Mouse (Mus musculus) heart, embryonic 13.5 days (tissue): ENCODE data around the gene Clmp. TPM values are rescaled to one million over a fixed set of nuclear protein-coding genes. Genes with fewer than 3 reads are reported as not detected.

Experiments used
- ATAC-seq: fragments of 200-750 bp; cut with Nextera tagmentation; 2 replicates; pipeline ENCODE4 v1.8.0; 2017; ENCODE audit warnings: moderate TSS enrichment; ENCODE audit not compliant: insufficient number of reproducible peaks, low FRiP score, low TSS enrichment; ENCODE audit errors: extremely low read depth
- H3K27ac ChIP-seq: fragments of 300-500 bp; sonication (generic); replicated peaks from 2 replicates; pipeline ENCODE4 v1.5.1; 2015; ENCODE audit warnings: moderate library complexity, mild to moderate bottlenecking, inconsistent platforms
- H3K27me3 ChIP-seq: fragments of 300-500 bp; sonication (generic); replicated peaks from 2 replicates; pipeline ENCODE4 v1.6.1; 2015; ENCODE audit warnings: mild to moderate bottlenecking, inconsistent platforms
- H3K36me3 ChIP-seq: fragments of 300-500 bp; sonication (generic); 2 replicates; pipeline ENCODE4 v1.6.1; 2015; ENCODE audit warnings: mild to moderate bottlenecking, inconsistent platforms
- H3K4me1 ChIP-seq: fragments of 300-500 bp; sonication (generic); 2 replicates; pipeline ENCODE4 v1.6.1; 2015; ENCODE audit warnings: inconsistent platforms
- H3K4me2 ChIP-seq: fragments of 300-500 bp; sonication (generic); 2 replicates; pipeline ENCODE4 v1.6.1; 2015; ENCODE audit warnings: inconsistent platforms, mild to moderate bottlenecking, moderate library complexity
- H3K4me3 ChIP-seq: fragments of 300-500 bp; sonication (generic); 2 replicates; pipeline ENCODE4 v1.5.1; 2015; ENCODE audit warnings: moderate library complexity, mild to moderate bottlenecking, inconsistent platforms
- H3K9ac ChIP-seq: fragments of 300-500 bp; sonication (generic); 2 replicates; pipeline ENCODE4 v1.6.1; 2015; ENCODE audit warnings: inconsistent platforms, mild to moderate bottlenecking, moderate library complexity
- H3K9me3 ChIP-seq: fragments of 300-500 bp; sonication (generic); 2 replicates; pipeline ENCODE4 v1.6.1; 2016; ENCODE audit warnings: inconsistent platforms
- WGBS: fragments of 180-500 bp; shearing (Covaris S2); methylation state at CpG from one replicate; pipeline ENCODE4 v1.1.7; 2015; ENCODE audit warnings: mixed read lengths; 5-methylcytosine and 5-hydroxymethylcytosine counted together
- polyA plus RNA-seq: library from polyadenylated mRNA; unstranded; fragments of >200 nt; fragmentation: Nextera tagmentation; extraction: Ambion mirVana; gene quantifications from 2 replicates; pipeline ENCODE4 v1.2.1, GENCODE M21; 2015

The Clmp gene
- polyA plus RNA-seq, 1 experiment from 2014 or later: 9.4 TPM

GRCm38 (mm10) chr9:40807289-40807920 lies 121.6 kb downstream of the Clmp start:
- H3K36me3 ChIP-seq: peaks cover 58% of the 10 kb centered on the region
- H3K9me3 ChIP-seq: no peaks in the 10 kb centered on the region
- no peak overlapping the region for H3K4me3 ChIP-seq
- H3K27ac ChIP-seq: peak overlapping the region; percentile 83
- no peak overlapping the region for H3K4me2 ChIP-seq
- H3K4me1 ChIP-seq: peaks cover 58% of the 10 kb centered on the region
- WGBS: 22% methylated on average over 11 of the region's 11 CpGs
- H3K9ac ChIP-seq: 0 out of 2 replicates have a peak overlapping the region, but pooled peaks have one; percentile 5
- no peaks in the 10 kb centered on the region for H3K27me3 ChIP-seq
- ATAC-seq: peak; percentile 40; the same call in 1 of the 2 replicates

DNA sequence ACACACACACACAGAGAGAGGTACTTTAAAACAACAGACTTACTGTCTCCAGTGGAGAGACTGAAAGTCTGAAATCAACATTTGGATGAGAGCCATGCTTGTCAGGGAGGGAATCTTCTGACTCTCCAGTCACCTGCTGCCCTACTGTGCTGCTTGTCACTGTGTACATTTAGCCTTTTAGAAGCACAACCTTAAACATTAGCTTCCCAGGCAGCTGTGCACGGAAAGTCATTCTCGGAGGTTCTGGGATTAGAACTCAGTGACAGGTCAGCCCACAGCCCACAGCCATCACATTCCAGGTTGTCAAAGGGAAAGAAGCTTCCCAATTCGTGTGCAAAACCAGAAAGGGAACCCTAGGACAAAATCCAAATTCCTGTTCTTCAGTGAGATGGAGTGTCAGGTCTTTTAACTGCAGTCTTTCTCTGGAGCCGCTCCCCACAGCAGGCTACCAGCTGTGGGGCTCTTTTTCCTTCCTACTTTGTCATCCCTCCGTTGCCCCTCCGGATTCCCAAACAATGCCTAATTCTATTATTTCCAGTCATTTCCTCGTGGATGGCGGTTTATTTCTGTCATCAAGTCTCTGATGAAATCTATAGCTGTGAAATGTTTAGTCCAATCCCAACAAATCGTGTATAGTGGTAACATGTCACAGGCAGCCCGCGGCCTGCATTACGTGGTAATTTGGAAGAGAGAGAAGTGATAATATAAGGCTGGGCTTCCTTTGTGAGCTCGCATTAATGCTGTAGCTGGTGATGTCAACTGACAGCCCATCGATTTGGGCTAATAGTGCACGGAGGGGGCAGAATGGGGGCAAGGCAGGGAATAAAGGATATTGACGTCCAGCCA lies 122.5 kb downstream of the Clmp start:
- H3K9me3 ChIP-seq: no peaks in the 10 kb centered on the region
- 45% methylated on average over 16 of the region's 16 CpGs for WGBS
- peaks cover 56% of the 10 kb centered on the region for H3K36me3 ChIP-seq
- H3K27me3 ChIP-seq: no peaks in the 10 kb centered on the region
- no peak overlapping the region for H3K4me3 ChIP-seq
- peaks cover 55% of the 10 kb centered on the region for H3K4me1 ChIP-seq
- ATAC-seq: no peak
- no peak overlapping the region for H3K4me2 ChIP-seq
- H3K27ac ChIP-seq: peak overlapping the region; percentile 83
- no peak overlapping the region for H3K9ac ChIP-seq

DNA sequence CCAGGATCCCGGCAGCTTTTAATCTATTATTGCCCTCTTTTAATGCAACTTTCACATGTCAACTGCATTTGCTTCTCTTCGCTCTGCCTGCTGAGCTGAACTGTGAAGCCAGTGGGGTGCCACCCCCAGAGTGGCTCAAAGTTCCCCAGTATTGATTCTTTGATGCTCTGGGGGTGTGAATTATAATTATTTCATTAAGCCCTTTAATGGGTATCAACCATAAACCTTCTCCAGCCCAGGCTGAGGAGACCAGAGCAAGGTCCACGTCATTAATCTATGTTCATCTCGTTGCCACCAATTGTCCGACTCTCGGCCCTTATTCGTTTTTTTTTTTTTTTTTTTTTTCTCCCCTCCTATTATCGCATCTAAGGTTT lies 123.1 kb downstream of the Clmp start:
- H3K27ac ChIP-seq: peak overlapping the region; percentile 83; the same call in 1 of the 2 replicates
- H3K4me2 ChIP-seq: no peak overlapping the region
- 74% methylated on average over 8 of the region's 8 CpGs for WGBS
- H3K9ac ChIP-seq: no peak overlapping the region
- no peaks in the 10 kb centered on the region for H3K27me3 ChIP-seq
- H3K36me3 ChIP-seq: peaks cover 50% of the 10 kb centered on the region
- H3K4me3 ChIP-seq: no peak overlapping the region
- peaks cover 49% of the 10 kb centered on the region for H3K4me1 ChIP-seq
- no peaks in the 10 kb centered on the region for H3K9me3 ChIP-seq
- no peak for ATAC-seq

DNA sequence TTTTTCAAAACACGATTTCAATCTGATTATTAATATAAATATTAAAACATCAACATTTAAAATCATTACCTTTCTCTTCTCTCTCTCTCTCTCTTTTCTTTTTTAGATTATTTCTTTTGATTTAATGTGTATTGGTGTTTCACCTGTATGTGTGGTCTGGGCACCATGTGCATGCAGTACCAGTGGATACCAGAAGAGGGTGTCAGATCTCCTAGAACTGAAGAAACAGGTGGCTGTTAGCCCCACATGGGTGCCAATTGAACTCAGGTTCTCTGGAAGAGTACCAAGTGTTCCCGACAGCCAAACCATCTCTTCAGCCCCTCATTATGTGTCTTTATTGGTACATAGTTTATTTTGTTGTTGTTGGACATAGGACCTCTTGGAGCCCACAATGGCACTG lies 126.1 kb downstream of the Clmp start:
- no peaks in the 10 kb centered on the region for H3K27me3 ChIP-seq
- no peak overlapping the region for H3K9ac ChIP-seq
- no peak for ATAC-seq
- no peak overlapping the region for H3K4me3 ChIP-seq
- H3K36me3 ChIP-seq: peaks cover 20% of the 10 kb centered on the region
- H3K4me2 ChIP-seq: no peak overlapping the region
- no peaks in the 10 kb centered on the region for H3K9me3 ChIP-seq
- WGBS: 39% methylated on average over 2 of the region's 2 CpGs
- peaks cover 19% of the 10 kb centered on the region for H3K4me1 ChIP-seq
- H3K27ac ChIP-seq: no peak overlapping the region

- Histone ChIP-seq H3K27me3 (no peaks in the 10 kb centered on the region), H3K36me3 (peaks cover 14% of the 10 kb centered on the region)
- WGBS: 84% methylated on average over 7 of the region's 7 CpGs
Observed at GRCm38 (mm10) chr9:40814060-40814459, 128.3 kb downstream of the Clmp start.

GRCm38 (mm10) chr9:40817325-40818028 lies 131.7 kb downstream of the Clmp start:
- H3K27ac ChIP-seq: no peak overlapping the region
- H3K27me3 ChIP-seq: no peaks in the 10 kb centered on the region
- no peak overlapping the region for H3K4me2 ChIP-seq
- 83% methylated on average over 5 of the region's 5 CpGs for WGBS
- H3K36me3 ChIP-seq: peaks cover 4% of the 10 kb centered on the region; the same call in 1 of the 2 replicates
- no peak overlapping the region for H3K4me3 ChIP-seq
- H3K9ac ChIP-seq: no peak overlapping the region
- no peaks in the 10 kb centered on the region for H3K9me3 ChIP-seq
- peaks cover 13% of the 10 kb centered on the region for H3K4me1 ChIP-seq
- no peak for ATAC-seq

More at GRCm38 (mm10) chr9:40814060-40814459, 128.3 kb downstream of the Clmp start:
- Histone ChIP-seq H3K9ac (no peak overlapping the region), H3K27ac (no peak overlapping the region), H3K4me2 (no peak overlapping the region), H3K9me3 (no peaks in the 10 kb centered on the region), H3K4me3 (no peak overlapping the region), H3K4me1 (0 out of 2 replicates have a peak, but pooled peaks cover 3% of the 10 kb centered on the region)
- no peak for ATAC-seq

- Histone ChIP-seq H3K27me3 (no peaks in the 10 kb centered on the region), H3K27ac (no peak overlapping the region), H3K4me2 (no peak overlapping the region), H3K4me1 (peaks cover 13% of the 10 kb centered on the region), H3K4me3 (no peak overlapping the region), H3K9me3 (no peaks in the 10 kb centered on the region), H3K9ac (no peak overlapping the region), H3K36me3 (no peaks in the 10 kb centered on the region)
- WGBS: 30% methylated on average over 6 of the region's 6 CpGs
- ATAC-seq: no peak
Observed at GRCm38 (mm10) chr9:40825601-40826000, 139.8 kb downstream of the Clmp start.

- Histone ChIP-seq H3K27me3 (no peaks in the 10 kb centered on the region), H3K27ac (no peak overlapping the region), H3K4me2 (no peak overlapping the region), H3K36me3 (no peaks in the 10 kb centered on the region), H3K4me1 (no peaks in the 10 kb centered on the region), H3K4me3 (no peak overlapping the region), H3K9me3 (no peaks in the 10 kb centered on the region), H3K9ac (no peak overlapping the region)
- WGBS: 78% methylated on average over 4 of the region's 4 CpGs
- ATAC-seq: no peak
Observed at GRCm38 (mm10) chr9:40827366-40827765, 141.6 kb downstream of the Clmp start.

DNA sequence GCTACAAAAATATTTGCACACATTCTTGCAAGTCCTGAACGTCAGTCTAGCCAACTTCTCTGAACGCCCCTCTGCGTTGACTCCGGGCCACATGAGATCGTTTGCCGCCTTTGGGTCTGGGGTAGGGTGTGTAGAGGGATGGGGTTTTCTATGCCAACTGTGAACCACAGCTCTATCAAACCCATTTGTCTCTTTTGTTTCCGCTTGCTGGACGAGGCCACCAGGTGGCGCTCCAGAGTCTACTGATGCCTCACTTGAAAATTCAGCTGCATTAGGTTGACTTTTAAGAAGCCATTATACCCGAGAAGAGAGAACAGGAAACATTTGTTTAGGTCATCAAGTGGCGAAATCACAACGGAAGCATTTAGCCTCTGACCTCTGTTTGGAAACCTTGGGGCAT lies 148.8 kb downstream of the Clmp start:
- Histone ChIP-seq H3K4me3 (no peak overlapping the region), H3K9me3 (no peaks in the 10 kb centered on the region; the same call in 1 of the 2 replicates), H3K4me1 (no peaks in the 10 kb centered on the region), H3K36me3 (no peaks in the 10 kb centered on the region), H3K27me3 (no peaks in the 10 kb centered on the region), H3K4me2 (no peak overlapping the region), H3K9ac (no peak overlapping the region), H3K27ac (no peak overlapping the region)
- no peak for ATAC-seq
- 4% methylated on average over 12 of the region's 12 CpGs for WGBS
